Mouse (Mus musculus): ENCODE data around the gene Tmem38b. TPM values are rescaled to one million over a fixed set of nuclear protein-coding genes. Genes with fewer than 3 reads are reported as not detected.

Tmem38b gene
- total and polyA plus RNA-seq, 3 experiments, result 3.1 to 5.9 TPM; not detected in 1

DNA sequence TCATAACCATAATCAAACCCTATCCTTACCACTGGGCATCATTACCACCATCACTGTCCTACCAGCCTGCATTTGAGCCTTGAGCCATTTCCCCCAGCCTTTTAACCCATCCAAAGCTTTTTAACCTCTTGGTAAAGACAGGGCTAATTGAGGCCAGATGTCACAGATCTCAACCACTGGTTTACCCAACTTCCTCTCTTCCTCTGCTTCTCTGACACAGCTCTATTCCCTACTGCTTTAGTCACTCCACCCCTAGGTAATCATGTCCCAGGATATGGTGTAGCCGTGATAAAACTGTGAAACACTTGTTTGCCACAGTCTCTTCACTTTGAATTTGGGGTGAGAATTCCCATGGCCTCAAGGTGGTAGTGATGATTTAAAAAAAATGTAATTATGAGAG lies 69.5 kb downstream of the Tmem38b start:
- no peak overlapping the region for H3K27ac ChIP-seq (ENCODE audit: control insufficient read depth, low read depth, low read length)
- no peak for DNase-seq (ENCODE audit: low read depth, low spot score)

DNA sequence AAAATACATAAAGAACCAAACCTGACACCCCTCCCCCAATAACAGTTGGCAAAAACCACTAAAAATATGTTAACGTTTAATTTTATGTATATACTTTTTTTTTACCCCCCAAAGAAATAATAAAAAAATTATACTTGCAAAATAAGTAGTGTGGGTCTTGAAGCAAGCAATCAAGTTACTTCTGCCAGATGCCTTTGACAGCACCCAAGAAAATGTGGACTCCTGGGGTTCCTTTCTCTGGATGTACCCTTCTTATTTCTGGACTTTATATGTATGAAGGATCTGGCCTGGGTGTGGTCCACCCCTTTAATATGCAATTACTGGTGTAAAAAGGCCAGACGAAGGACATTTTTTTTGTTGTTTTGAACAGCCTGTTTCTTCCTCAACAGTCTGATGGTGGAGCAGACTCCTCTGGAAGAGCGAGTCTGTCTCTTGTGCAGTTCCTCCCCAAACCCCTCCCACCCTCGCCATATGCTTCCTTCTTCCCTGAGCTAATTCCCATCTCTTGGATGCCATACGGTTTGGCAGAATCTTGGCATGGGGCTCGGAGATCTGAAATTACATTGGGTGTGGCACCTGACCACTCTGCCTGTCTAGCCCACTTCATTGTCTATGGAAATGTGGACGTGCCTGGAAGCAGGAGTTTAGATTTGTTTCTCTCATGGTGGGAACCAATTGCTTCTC lies 70.4 kb downstream of the Tmem38b start:
- no peak for DNase-seq (ENCODE audit: low read depth, low spot score)
- Histone ChIP-seq H3K4me1 (ENCODE audit: control insufficient read depth in 1 of 2, insufficient read depth in 2 of 2, low read length in 2 of 2) (no peaks in the 10 kb centered on the region), H3K4me3 (ENCODE audit: control insufficient read depth in 1 of 2, insufficient read depth in 1 of 2, low read depth in 2 of 2, low read length in 2 of 2) (no peak overlapping the region), H3K27me3 (ENCODE audit: control insufficient read depth in 1 of 2, insufficient read depth in 2 of 2, low read length in 2 of 2) (no peaks in the 10 kb centered on the region), H3K9ac (ENCODE audit: control insufficient read depth, low read depth, low read length, poor library complexity, severe bottlenecking) (no peak overlapping the region), H3K27ac (ENCODE audit: control insufficient read depth, low read depth, low read length) (no peak overlapping the region), H3K36me3 (ENCODE audit: control insufficient read depth in 1 of 2, insufficient read depth in 2 of 2, low read length in 2 of 2) (no peaks in the 10 kb centered on the region), H3K9me3 (replicated peaks; ENCODE audit: insufficient read depth, low read length) (no peaks in the 10 kb centered on the region), H3K79me2 (ENCODE audit: control insufficient read depth, insufficient read depth, low read length, poor library complexity) (no peaks in the 10 kb centered on the region)
- TF ChIP-seq POLR2AphosphoS2 (IDR thresholded peaks at IDR 0.05; ENCODE audit: low read length) (no peak), GABPA (IDR thresholded peaks at IDR 0.05; ENCODE audit: low read depth, low read length) (no peak), KAT2A (conservative IDR thresholded peaks at IDR 0.05; ENCODE audit: low read depth, low read length) (no peak), MAX (IDR thresholded peaks at IDR 0.05; ENCODE audit: low read length) (no peak), MYC (IDR thresholded peaks at IDR 0.05; ENCODE audit: low read depth, low read length) (no peak), E2F4 (IDR thresholded peaks at IDR 0.05; ENCODE audit: borderline replicate concordance, low read depth, low read length) (no peak), TAL1 (IDR thresholded peaks at IDR 0.05; ENCODE audit: low read length) (no peak), TCF12 (IDR thresholded peaks at IDR 0.05; ENCODE audit: low read depth, low read length) (no peak), CTCF (IDR thresholded peaks at IDR 0.05 in 2 of 3, conservative IDR thresholded peaks at IDR 0.05 in 1 of 3; ENCODE audit: control insufficient read depth in 1 of 3, insufficient read depth in 1 of 3, low read depth in 2 of 3, low read length in 3 of 3, poor library complexity in 1 of 3, severe bottlenecking in 1 of 3) (no peak), CHD1 (IDR thresholded peaks at IDR 0.05; ENCODE audit: low read depth, low read length) (no peak), HCFC1 (IDR thresholded peaks at IDR 0.05; ENCODE audit: low read depth, low read length) (no peak), ZMIZ1 (IDR thresholded peaks at IDR 0.05; ENCODE audit: low read depth, low read length) (no peak), JUND (IDR thresholded peaks at IDR 0.05; ENCODE audit: low read depth, low read length) (no peak)

More for the DNA sequence above, 69.5 kb downstream of the Tmem38b start:
- Histone ChIP-seq H3K36me3 (ENCODE audit: control insufficient read depth in 1 of 2, insufficient read depth in 2 of 2, low read length in 2 of 2) (no peaks in the 10 kb centered on the region), H3K27me3 (ENCODE audit: control insufficient read depth in 1 of 2, insufficient read depth in 2 of 2, low read length in 2 of 2) (no peaks in the 10 kb centered on the region; a peak in 2 of 4 replicates), H3K4me3 (ENCODE audit: control insufficient read depth in 1 of 2, insufficient read depth in 1 of 2, low read depth in 2 of 2, low read length in 2 of 2) (no peak overlapping the region), H3K9ac (ENCODE audit: control insufficient read depth, low read depth, low read length, poor library complexity, severe bottlenecking) (no peak overlapping the region), H3K79me2 (ENCODE audit: control insufficient read depth, insufficient read depth, low read length, poor library complexity) (no peaks in the 10 kb centered on the region), H3K4me1 (ENCODE audit: control insufficient read depth in 1 of 2, insufficient read depth in 2 of 2, low read length in 2 of 2) (no peaks in the 10 kb centered on the region), H3K9me3 (replicated peaks; ENCODE audit: insufficient read depth, low read length) (no peaks in the 10 kb centered on the region)
- no peak for TF ChIP-seq E2F4 (IDR thresholded peaks at IDR 0.05; ENCODE audit: borderline replicate concordance, low read depth, low read length)
- TF ChIP-seq EP300 (IDR thresholded peaks at IDR 0.05; ENCODE audit: low read depth in 1 of 2, low read length in 2 of 2), result no peak
- no peak for TF ChIP-seq SMC3 (IDR thresholded peaks at IDR 0.05; ENCODE audit: low read depth, low read length)
- no peak for TF ChIP-seq ETS1 (IDR thresholded peaks at IDR 0.05; ENCODE audit: low read depth, low read length)
- TF ChIP-seq NELFE (IDR thresholded peaks at IDR 0.05; ENCODE audit: low read depth, low read length), result no peak
- TF ChIP-seq POLR2AphosphoS2 (IDR thresholded peaks at IDR 0.05; ENCODE audit: low read length), result no peak
- no peak for TF ChIP-seq CTCF (IDR thresholded peaks at IDR 0.05 in 2 of 3, conservative IDR thresholded peaks at IDR 0.05 in 1 of 3; ENCODE audit: control insufficient read depth in 1 of 3, insufficient read depth in 1 of 3, low read depth in 2 of 3, low read length in 3 of 3, poor library complexity in 1 of 3, severe bottlenecking in 1 of 3)
- no peak for TF ChIP-seq POLR2AphosphoS5 (IDR thresholded peaks at IDR 0.05; ENCODE audit: borderline replicate concordance, low read depth, low read length)
- no peak for TF ChIP-seq GATA1 (IDR thresholded peaks at IDR 0.05; ENCODE audit: low read depth, low read length)

Measured in MEL (cell line).